Mouse (Mus musculus): ENCODE data around the gene Gabrq. TPM values are rescaled to one million over a fixed set of nuclear protein-coding genes. Genes with fewer than 3 reads are reported as not detected.

The Gabrq gene
- polyA plus RNA-seq (2014; fragmentation: Illumina TruSeq; extraction: RNeasy Lipid Tissue Mini Kit (QIAGEN cat#74804); ENCODE audit: low read depth, low replicate concordance): 0.13 TPM

DNA sequence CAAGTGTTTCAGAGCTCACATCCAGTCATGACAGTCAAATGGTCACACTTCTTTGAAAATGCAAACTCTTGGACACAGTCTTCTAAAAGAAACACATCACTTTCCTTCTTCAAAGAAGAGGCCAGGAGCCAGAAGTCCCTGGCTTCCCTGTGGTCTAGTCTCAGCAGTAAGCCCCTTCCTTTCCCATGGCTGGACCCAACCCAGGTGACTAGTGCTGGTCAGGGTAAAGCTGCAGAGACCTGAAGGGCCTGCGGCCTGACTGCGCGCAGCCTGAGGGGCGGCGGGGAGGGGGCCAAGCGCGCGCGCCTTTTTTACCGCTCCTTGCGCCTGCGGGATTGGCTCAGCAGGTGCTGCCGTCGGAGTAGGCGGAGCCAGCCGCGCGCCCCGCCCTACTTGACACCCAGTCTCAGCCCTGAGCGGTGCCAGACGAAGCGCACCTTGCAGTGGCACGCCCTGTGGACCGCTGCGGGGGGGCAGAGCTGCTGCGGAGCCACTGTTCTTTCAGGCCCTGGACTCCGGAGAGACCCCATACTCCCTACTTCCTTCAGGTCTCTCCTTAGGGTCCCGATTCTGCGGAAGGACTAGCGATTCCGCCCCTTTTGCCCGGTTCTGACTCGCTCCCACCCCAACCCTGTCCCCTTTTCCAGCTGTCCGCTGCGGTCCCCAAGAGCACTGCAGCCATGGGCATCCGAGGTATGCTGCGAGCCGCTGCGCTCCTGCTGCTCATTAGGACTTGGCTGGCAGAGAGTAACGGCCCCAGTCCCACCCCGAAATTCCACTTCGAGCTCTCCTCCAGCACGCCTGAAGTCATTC is at the start of gene Gabrq:
Gabrq (plus strand) TSS at position 403 of the 813 bp plus-strand sequence.

Other genes starting within 250 kb of the Gabrq start
- gene Gabra3, start 168.3 kb upstream of the Gabrq start, polyA plus RNA-seq (2014; fragmentation: Illumina TruSeq; extraction: RNeasy Lipid Tissue Mini Kit (QIAGEN cat#74804); ENCODE audit: low read depth, low replicate concordance): 2.6 TPM
- gene Cetn2, start 93.2 kb downstream of the Gabrq start, polyA plus RNA-seq (2014; fragmentation: Illumina TruSeq; extraction: RNeasy Lipid Tissue Mini Kit (QIAGEN cat#74804); ENCODE audit: low read depth, low replicate concordance): 61.6 TPM
- 162 TPM for gene Nsdhl, start 93.4 kb downstream of the Gabrq start, polyA plus RNA-seq (2014; fragmentation: Illumina TruSeq; extraction: RNeasy Lipid Tissue Mini Kit (QIAGEN cat#74804); ENCODE audit: low read depth, low replicate concordance)
- gene Zfp185, start 162.2 kb downstream of the Gabrq start, polyA plus RNA-seq (2014; fragmentation: Illumina TruSeq; extraction: RNeasy Lipid Tissue Mini Kit (QIAGEN cat#74804); ENCODE audit: low read depth, low replicate concordance): 0.66 TPM
- gene Pnma5, start 211.9 kb downstream of the Gabrq start, polyA plus RNA-seq (2014; fragmentation: Illumina TruSeq; extraction: RNeasy Lipid Tissue Mini Kit (QIAGEN cat#74804); ENCODE audit: low read depth, low replicate concordance): not detected
- gene Pnma3, start 239.6 kb downstream of the Gabrq start, polyA plus RNA-seq (2014; fragmentation: Illumina TruSeq; extraction: RNeasy Lipid Tissue Mini Kit (QIAGEN cat#74804); ENCODE audit: low read depth, low replicate concordance): not detected